Mouse (Mus musculus) liver, adult 2 months (tissue): ENCODE data around the gene Pan2.

Source experiments
- CTCF ChIP-seq: fragments of 200-500 bp; IDR thresholded peaks from 2 replicates; pipeline ENCODE4 v1.5.1; 2011; ENCODE audit warnings: low read depth, low read length, control low read depth
- POLR2A ChIP-seq: fragments of 200-500 bp; IDR thresholded peaks from 2 replicates; pipeline ENCODE4 v1.6.1; 2011; ENCODE audit warnings: low read length, control low read depth; ENCODE audit not compliant: insufficient read depth; ENCODE audit errors: extremely low read depth

DNA sequence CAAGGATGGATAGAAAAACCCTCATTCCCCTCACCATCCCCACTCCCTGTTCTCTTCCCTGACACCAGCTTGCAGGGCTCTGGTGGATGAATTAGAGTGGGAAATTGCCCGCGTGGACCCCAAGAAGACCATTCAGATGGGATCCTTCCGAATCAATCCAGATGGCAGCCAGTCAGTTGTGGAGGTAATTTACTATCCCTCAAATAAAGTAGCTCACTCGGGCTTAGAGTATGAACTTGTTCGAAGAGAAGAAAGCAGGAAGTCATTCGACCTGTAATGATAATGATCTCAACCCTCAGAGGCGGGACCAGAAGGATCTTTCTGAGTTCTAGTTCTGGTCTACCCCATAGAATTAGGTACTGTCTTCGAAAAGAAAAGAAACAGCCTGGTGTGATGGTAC lies 20.4 kb downstream of the Pan2 start:
- TF ChIP-seq CTCF (no peak), POLR2A (no peak)
